Mouse (Mus musculus): ENCODE data around the gene Kif2c. TPM values are rescaled to one million over a fixed set of nuclear protein-coding genes. Genes with fewer than 3 reads are reported as not detected.

Kif2c gene
- total and polyA plus RNA-seq, 3 experiments = 0.40 to 1.1 (median 0.98) TPM

GRCm38 (mm10) chr4:117138295-117139216 is 43.9 kb downstream of the Kif2c start:
- DNase-seq = no peak

DNA sequence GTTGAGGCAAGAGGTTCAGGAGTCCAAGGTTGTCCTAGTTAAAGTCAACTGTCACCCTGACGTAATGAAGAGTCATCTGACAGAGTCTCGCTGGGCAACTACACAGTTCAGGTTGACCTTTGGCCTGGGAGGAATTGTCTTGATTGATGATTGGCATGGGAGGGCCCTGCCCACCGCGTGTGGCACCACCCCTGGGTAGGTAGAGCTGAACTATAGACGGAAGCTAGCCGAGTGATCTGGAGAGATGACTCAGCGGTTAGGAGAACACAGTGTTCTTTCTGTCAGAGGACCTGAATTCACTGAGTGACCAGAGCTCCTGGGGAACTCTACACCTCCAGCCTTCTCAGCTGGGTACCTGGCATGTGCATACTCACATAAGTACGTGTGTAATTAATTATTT is 46.4 kb downstream of the Kif2c start:
- DNase-seq = peak; percentile 91

GRCm38 (mm10) chr4:117134601-117134995 is 47.8 kb downstream of the Kif2c start:
- DNase-seq = no peak

- DNase-seq = peak; percentile 98
These were observed 48.4 kb downstream of the Kif2c start, which contains the start of gene Plk3 for GRCm38 (mm10) chr4:117133817-117134600. Gene Plk3 (minus strand): TSS chr4:117133963.

DNA sequence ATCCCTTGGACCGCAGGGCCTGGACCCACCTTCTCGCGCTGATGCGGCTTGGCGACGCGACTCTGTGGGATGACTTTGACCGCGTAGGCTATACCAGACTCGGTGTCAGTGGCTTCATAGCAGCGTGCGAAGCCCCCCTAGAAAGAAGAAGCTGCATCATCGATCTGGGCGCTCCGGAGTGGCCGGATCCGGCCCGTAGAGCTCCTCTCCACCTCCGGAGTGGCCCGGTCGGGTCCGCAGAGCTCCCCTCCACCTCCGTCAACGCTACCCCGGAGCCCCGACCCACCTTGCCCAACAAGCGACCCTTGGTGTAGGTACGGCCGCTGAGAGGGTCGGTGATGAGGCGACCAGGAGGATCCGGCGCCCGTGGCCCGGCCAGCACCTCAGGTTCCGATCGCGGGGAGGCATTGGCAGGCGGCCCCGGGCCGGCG is 49.1 kb downstream of the Kif2c start:
- DNase-seq = no peak

DNA sequence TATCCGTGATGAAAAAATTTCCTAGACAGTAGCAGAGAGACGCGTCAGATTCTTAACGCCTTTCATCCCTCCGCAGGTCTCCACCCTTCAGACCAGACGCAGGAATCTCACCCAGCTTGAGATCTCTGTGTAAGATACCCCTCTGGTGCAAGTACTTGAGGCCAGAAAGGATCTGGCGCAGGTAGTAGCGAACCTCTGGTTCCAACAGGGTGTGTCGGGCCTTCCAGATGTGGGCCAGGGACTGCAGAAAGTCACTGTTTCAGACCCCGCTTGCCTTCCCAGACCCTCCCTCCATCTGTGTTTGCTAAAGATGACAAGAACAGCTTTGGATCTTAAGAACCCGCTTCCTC is 49.7 kb downstream of the Kif2c start:
- DNase-seq = no peak

DNA sequence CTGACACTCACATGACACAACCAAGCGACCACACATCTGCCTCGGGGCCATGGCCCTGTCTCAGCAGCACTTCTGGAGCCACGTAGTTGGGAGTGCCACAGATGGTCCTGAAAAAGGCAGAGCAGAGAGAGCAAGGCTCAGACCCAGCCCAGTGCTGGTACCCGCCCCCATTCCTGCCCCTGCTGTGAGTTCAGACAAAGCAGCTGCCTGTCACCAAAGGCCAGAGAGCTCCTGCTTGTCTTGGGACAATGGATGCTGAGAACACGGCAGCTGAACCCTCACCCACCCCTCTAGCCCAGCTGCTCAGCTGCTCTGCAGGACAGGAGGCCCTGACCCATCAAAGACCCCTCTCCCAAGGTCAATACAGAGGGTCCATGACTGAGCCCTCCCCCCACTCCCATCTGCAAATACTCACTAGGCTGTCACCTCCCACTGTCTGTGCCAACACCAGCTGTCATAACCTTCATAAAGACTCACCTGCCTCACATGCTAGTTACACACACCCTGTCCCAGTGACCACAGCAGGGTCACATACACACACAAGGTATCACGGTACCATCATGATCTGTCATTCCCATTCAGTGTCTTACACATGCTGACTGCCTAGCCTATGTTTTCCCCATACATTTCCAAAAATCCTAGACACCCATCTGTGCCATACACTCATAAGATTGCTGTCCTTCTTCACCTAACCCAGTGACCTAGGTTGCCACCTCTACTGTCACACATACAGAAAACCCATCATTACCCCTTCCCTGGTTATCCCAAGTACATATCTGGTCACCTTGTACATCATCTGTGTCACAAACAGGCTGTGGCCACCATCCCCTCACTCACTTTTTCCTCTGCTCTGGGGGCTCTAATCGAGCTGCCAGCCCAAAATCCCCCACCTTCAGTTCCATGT is 50.3 kb downstream of the Kif2c start:
- DNase-seq = no peak

GRCm38 (mm10) chr4:117131198-117131597 is 51.2 kb downstream of the Kif2c start:
- DNase-seq = no peak

- DNase-seq = no peak
These were observed 51.6 kb downstream of the Kif2c start for GRCm38 (mm10) chr4:117130790-117131189.

GRCm38 (mm10) chr4:117127991-117128686 is 54.3 kb downstream of the Kif2c start:
- no peak for DNase-seq

DNA sequence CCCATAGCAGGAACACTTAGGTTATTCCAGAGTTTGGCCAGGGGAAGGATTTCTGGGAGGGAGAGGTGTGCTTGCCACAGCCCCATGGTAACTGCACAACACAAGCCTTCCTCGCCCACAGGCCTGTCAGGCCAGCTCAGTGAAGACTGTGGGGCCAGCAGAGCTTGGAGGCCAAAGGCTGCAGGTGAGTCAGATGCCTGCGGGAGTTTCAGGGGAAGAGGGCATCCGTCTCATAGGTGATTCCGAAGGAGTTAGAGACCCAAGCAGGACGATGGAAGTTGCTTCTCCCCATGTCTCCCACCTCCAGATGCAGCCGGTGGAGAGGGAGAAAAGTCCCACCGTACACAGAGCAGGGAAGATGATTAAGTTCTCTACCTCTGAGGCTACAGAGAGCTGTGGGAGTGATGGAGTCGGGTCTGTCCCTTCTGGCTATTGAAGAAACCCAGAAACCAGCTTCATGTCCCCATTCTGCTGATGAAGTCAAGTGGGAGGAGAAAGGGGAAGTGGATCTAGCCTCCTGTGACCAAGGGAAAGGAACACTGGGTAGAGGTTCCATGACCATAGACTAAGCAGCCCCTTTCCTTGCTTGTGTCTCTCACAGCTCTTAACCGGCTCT is 55.7 kb downstream of the Kif2c start, which contains the start of gene Tctex1d4:
TSS of gene Tctex1d4 (plus strand) at position 120 of the 616 bp plus-strand sequence.
- DNase-seq = no peak

DNA sequence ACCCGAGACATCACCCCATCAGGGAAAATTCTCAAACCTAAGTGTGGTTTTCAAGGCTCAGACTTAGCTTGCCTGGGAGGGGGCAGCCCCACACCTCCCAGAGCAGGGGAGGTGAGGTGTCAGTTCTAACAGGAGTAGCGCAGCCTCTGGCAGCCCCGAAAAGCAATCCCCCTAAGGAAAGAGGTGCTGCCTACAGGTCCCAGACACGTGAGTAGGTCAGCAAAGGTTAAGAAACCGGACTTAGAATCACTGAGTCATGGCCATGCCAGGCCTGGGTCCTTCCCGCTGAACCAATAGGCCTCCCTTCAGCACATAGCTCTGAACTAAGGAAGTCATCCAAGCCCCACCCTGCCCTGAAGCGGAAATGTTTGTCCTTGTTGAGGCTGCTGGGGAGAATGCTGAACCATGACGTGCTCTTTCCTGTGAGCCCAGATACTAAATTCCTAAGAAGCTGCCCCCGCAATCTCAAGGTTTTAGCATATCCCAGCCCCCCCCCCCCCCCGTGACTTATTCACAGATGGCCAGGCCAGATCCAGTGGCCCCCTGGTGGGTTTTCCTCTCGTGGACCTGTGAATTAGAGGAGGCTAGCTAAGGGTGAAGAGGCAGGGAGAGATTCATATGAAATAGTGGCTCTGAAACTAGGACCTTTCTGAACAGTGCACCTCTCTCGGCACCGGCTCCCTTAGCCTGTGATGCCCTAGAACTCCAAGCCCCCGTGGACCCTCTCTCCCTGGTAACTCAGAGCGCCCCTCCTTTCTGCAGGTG is 56.3 kb downstream of the Kif2c start:
- peak; percentile 87 for DNase-seq

DNA sequence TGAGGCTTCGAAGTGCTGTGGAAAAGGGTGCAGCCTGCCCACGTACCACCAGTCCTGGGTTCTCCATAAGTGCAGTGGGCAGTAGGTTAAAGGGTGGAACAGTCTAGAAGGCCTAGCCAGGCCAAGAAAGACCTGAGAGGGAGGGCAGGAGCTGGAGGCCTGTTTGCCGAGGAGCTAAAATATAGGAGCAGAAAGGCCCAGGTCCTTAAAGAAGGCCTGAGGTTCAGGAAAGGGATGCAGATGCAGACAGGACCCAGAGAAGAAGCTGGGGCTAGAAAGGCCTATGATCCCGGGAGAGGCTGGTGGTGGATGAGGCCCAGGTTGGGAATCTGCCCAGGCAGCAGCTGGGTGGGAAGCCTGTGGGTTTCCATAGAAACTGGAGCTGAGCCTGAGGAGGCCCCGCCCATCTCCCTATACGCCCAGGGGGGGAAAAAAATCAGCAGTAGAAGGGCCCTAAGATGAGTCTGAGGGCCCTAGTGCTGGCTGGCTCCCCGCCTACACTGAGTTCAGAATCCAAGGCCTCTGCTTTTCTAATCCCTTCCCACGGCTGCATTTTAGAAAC is 57.0 kb downstream of the Kif2c start, which contains the start of gene Btbd19:
TSS of gene Btbd19 (minus strand) at position 378 of the 562 bp plus-strand sequence.
- peak; percentile 58 for DNase-seq

GRCm38 (mm10) chr4:117124518-117125347 is 57.7 kb downstream of the Kif2c start:
- peak; percentile 61 for DNase-seq

- no peak for DNase-seq
These were observed 58.3 kb downstream of the Kif2c start for GRCm38 (mm10) chr4:117124218-117124517.

DNA sequence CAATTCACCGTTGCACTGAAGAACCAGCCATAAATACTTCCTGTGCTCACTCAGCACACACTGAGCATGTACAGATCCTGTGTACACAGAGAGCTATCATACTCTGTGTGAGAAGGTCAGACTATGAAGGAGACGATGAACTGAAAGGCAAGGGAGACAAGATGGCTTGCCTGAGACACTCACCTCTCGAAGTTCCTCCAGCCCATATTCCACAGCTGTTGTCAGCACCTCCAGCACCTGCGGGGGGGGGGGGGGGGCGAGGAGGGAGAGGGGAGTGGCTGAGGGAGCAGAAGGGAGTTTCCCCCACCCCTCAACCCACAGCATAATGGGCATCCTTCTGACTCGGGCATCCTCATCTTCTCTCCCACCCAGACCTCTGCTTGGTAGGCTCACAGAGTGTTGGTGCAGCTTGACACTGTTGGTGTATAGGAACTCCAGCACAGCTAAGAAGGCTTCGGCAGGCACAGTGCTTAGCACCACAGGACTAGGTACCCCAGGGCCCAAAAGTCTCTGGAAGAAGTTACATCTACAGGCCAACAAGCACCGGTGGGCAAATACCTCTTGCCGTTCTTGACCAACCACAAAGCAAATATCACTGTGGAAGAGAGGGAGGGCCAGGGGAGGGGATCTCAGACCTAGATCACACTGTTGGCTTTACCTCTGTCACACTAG is 58.8 kb downstream of the Kif2c start:
- DNase-seq = no peak

GRCm38 (mm10) chr4:117122209-117122608 is 60.2 kb downstream of the Kif2c start:
- DNase-seq = no peak
